Mouse (Mus musculus) spleen, adult 2 months (tissue): Measurements from ENCODE around the gene Carm1.

Experiments
- CTCF ChIP-seq: fragments of 200-500 bp; IDR thresholded peaks from 2 replicates; pipeline ENCODE4 v1.5.1; 2011; ENCODE audit warnings: mild to moderate bottlenecking, inconsistent platforms; ENCODE audit not compliant: insufficient read depth, insufficient read length, insufficient replicate concordance; ENCODE audit errors: extremely low read depth
- POLR2A ChIP-seq: fragments of 200-500 bp; IDR thresholded peaks from 2 replicates; pipeline ENCODE4 v1.6.1; 2011; ENCODE audit warnings: low read depth, low read length, inconsistent platforms

- TF ChIP-seq POLR2A = no peak
- TF ChIP-seq CTCF = no peak
These were observed 19.8 kb downstream of the Carm1 start for GRCm38 (mm10) chr9:21566538-21566937.
